Mouse (Mus musculus) megakaryocyte, adult 5-6 weeks (primary cell): Measurements from ENCODE around the gene Sox14. TPM values are rescaled to one million over a fixed set of nuclear protein-coding genes. Genes with fewer than 3 reads are reported as not detected.

Experiments used
- ATAC-seq: 2 replicates; pipeline ENCODE4 v1.8.0; 2016; ENCODE audit warnings: mild to moderate bottlenecking, inconsistent platforms; ENCODE audit not compliant: poor library complexity, severe bottlenecking
- total RNA-seq, 2 experiments: library from RNA; stranded (forward) in 1 of 2; stranded (reverse) in 1 of 2; fragments of 153-499, 151-499 nt in 1 of 2; fragments of 221-1000, 200-1000 nt in 1 of 2; gene quantifications; 2 replicates each; pipeline versions ENCODE4 v1.2.3 to v1.2.4; 2015 to 2017

Gene Sox14
- total RNA-seq, 2 experiments from 2014 or later = not detected

GRCm38 (mm10) chr9:99850354-99850753, 25.6 kb downstream of the Sox14 start:
- ATAC-seq = no peak

- no peak for ATAC-seq
These were observed 27.6 kb downstream of the Sox14 start for GRCm38 (mm10) chr9:99848327-99848726.

GRCm38 (mm10) chr9:99846820-99847219, 29.1 kb downstream of the Sox14 start:
- ATAC-seq = no peak

GRCm38 (mm10) chr9:99839367-99839766, 36.6 kb downstream of the Sox14 start:
- no peak for ATAC-seq

DNA sequence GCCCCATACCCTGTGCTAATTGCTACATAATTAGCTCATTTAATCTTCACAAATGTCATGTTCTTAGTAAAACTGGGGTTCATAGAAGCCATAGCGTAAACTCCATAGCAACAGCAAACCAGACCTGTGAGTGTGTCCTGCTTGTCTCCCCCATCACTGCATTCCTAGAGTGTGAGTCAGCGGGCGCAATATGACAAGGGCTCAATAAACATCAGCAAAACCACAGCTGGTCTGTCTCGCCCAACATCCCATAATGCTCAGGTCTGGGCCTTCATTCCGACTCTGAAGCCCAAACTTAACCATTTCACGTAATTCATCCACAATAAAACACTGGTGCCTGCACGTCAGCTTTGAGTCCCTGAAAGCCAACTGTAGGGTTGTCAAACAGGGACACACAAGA, 37.1 kb downstream of the Sox14 start:
- ATAC-seq = no peak

- no peak for ATAC-seq
These were observed 39.3 kb downstream of the Sox14 start for GRCm38 (mm10) chr9:99836707-99837106.

GRCm38 (mm10) chr9:99835624-99836430, 40.1 kb downstream of the Sox14 start:
- no peak for ATAC-seq

Other genes with a start within 250 kb of the Sox14 start
- not detected in 2 replicates for gene Dzip1l, start 246.7 kb downstream of the Sox14 start, total RNA-seq (2015)
- not detected in 2 replicates for gene Dzip1l, start 246.7 kb downstream of the Sox14 start, total RNA-seq (2017)
- gene Cldn18, start 158.9 kb downstream of the Sox14 start, total RNA-seq (2015) = not detected in 2 replicates
- not detected in 2 replicates for gene Cldn18, start 158.9 kb downstream of the Sox14 start, total RNA-seq (2017)